Mouse (Mus musculus): ENCODE data around the gene Znrf3.

Znrf3 gene

GRCm38 (mm10) chr11:5314796-5315195, 129.9 kb downstream of the Znrf3 start:
- DNase-seq: peak; percentile 74 to 83

- DNase-seq: no peak
These were observed 130.3 kb downstream of the Znrf3 start for GRCm38 (mm10) chr11:5314330-5314741.

GRCm38 (mm10) chr11:5307024-5307905, 137.4 kb downstream of the Znrf3 start:
- no peak for DNase-seq

- DNase-seq: peak in 1 of 2 experiments; percentile 53
These were observed 138.6 kb downstream of the Znrf3 start for GRCm38 (mm10) chr11:5306017-5306416.

GRCm38 (mm10) chr11:5304526-5304925, 140.1 kb downstream of the Znrf3 start:
- no peak for DNase-seq

- DNase-seq: no peak
These were observed 146.7 kb downstream of the Znrf3 start for GRCm38 (mm10) chr11:5298007-5298372.

GRCm38 (mm10) chr11:5297148-5298006, 147.3 kb downstream of the Znrf3 start:
- peak; percentile 86 to 93 for DNase-seq

- peak in 1 of 2 experiments; percentile 27 for DNase-seq
These were observed 148.0 kb downstream of the Znrf3 start for GRCm38 (mm10) chr11:5296576-5297115.

GRCm38 (mm10) chr11:5294805-5295204, 149.8 kb downstream of the Znrf3 start:
- DNase-seq: no peak

- peak; percentile 57 to 85 for DNase-seq
These were observed 154.0 kb downstream of the Znrf3 start for GRCm38 (mm10) chr11:5290691-5291090.

- no peak for DNase-seq
These were observed 154.6 kb downstream of the Znrf3 start for GRCm38 (mm10) chr11:5289826-5290580.

- no peak for DNase-seq
These were observed 160.7 kb downstream of the Znrf3 start for GRCm38 (mm10) chr11:5283987-5284386.

GRCm38 (mm10) chr11:5280932-5281331, 163.7 kb downstream of the Znrf3 start:
- no peak for DNase-seq

GRCm38 (mm10) chr11:5278463-5278862, 166.2 kb downstream of the Znrf3 start:
- DNase-seq: no peak

- no peak for DNase-seq
These were observed 167.2 kb downstream of the Znrf3 start for GRCm38 (mm10) chr11:5277307-5277971.

GRCm38 (mm10) chr11:5275216-5275615, 169.4 kb downstream of the Znrf3 start:
- DNase-seq: no peak

- no peak for DNase-seq
These were observed 172.0 kb downstream of the Znrf3 start for GRCm38 (mm10) chr11:5272536-5273234.

GRCm38 (mm10) chr11:5272066-5272360, 172.6 kb downstream of the Znrf3 start:
- DNase-seq: no peak

GRCm38 (mm10) chr11:5271274-5272065, 173.2 kb downstream of the Znrf3 start:
- DNase-seq: no peak

- DNase-seq: no peak
These were observed 174.7 kb downstream of the Znrf3 start for GRCm38 (mm10) chr11:5269846-5270461.

Data from kidney, postnatal 36 days (tissue).